Mouse (Mus musculus): ENCODE data around the gene Cald1. TPM values are rescaled to one million over a fixed set of nuclear protein-coding genes. Genes with fewer than 3 reads are reported as not detected.

Gene Cald1
- total RNA-seq (2021) = 10 to 100 TPM; 31.5 to 43.3 TPM
- long read RNA-seq, experiment 1, full-length matches to known transcripts = 7 of 15 reads
- long read RNA-seq, experiment 1, partial matches to known transcripts = 2 of 15 reads
- long read RNA-seq, experiment 1, other reads (novel, unspliced or antisense) = 6 of 15 reads
- long read RNA-seq, experiment 2, full-length matches to known transcripts = 11 of 19 reads
- long read RNA-seq, experiment 2, partial matches to known transcripts = 2 of 19 reads
- long read RNA-seq, experiment 2, other reads (novel, unspliced or antisense) = 6 of 19 reads

GRCm38 (mm10) chr6:34598121-34599065 is at the start of gene Cald1:
Gene Cald1 (plus strand): TSS chr6:34598500.
- no peak for DNase-seq (ENCODE audit: low spot score in 2 of 2)

- no peak for DNase-seq (ENCODE audit: low spot score in 2 of 2)
Observed at GRCm38 (mm10) chr6:34549017-34549416, 49.3 kb upstream of the Cald1 start.

- DNase-seq (ENCODE audit: low spot score in 2 of 2) = no peak
Observed at GRCm38 (mm10) chr6:34552489-34553157, 45.7 kb upstream of the Cald1 start.

- DNase-seq (ENCODE audit: low spot score in 2 of 2) = no peak
Observed at GRCm38 (mm10) chr6:34554291-34554997, 43.9 kb upstream of the Cald1 start.

GRCm38 (mm10) chr6:34559521-34559920 is 38.8 kb upstream of the Cald1 start:
- DNase-seq (ENCODE audit: low spot score in 2 of 2) = no peak

GRCm38 (mm10) chr6:34565176-34565880 is 33.0 kb upstream of the Cald1 start:
- no peak for DNase-seq (ENCODE audit: low spot score in 2 of 2)

GRCm38 (mm10) chr6:34567298-34567697 is 31.0 kb upstream of the Cald1 start:
- DNase-seq (ENCODE audit: low spot score in 2 of 2) = no peak

- no peak for DNase-seq (ENCODE audit: low spot score in 2 of 2)
Observed at GRCm38 (mm10) chr6:34579504-34580068, 18.7 kb upstream of the Cald1 start.

- no peak for DNase-seq (ENCODE audit: low spot score in 2 of 2)
Observed at GRCm38 (mm10) chr6:34583365-34583764, 14.9 kb upstream of the Cald1 start.

- DNase-seq (ENCODE audit: low spot score in 2 of 2) = peak in 1 of 2 experiments; percentile 22
Observed at GRCm38 (mm10) chr6:34588066-34588465, 10.2 kb upstream of the Cald1 start.

GRCm38 (mm10) chr6:34590716-34591115 is 7.6 kb upstream of the Cald1 start:
- no peak for DNase-seq (ENCODE audit: low spot score in 2 of 2)

- DNase-seq (ENCODE audit: low spot score in 2 of 2) = no peak
Observed at GRCm38 (mm10) chr6:34593353-34593752, 4.9 kb upstream of the Cald1 start.

GRCm38 (mm10) chr6:34597316-34597715 is 984 bp upstream of the Cald1 start:
- no peak for DNase-seq (ENCODE audit: low spot score in 2 of 2)

- no peak for DNase-seq (ENCODE audit: low spot score in 2 of 2)
Observed at GRCm38 (mm10) chr6:34599171-34599570, 871 bp downstream of the Cald1 start.

GRCm38 (mm10) chr6:34599631-34600111 is 1.4 kb downstream of the Cald1 start:
- no peak for DNase-seq (ENCODE audit: low spot score in 2 of 2)

GRCm38 (mm10) chr6:34600850-34601249 is 2.5 kb downstream of the Cald1 start:
- DNase-seq (ENCODE audit: low spot score in 2 of 2) = no peak

GRCm38 (mm10) chr6:34602091-34602490 is 3.8 kb downstream of the Cald1 start:
- DNase-seq (ENCODE audit: low spot score in 2 of 2) = no peak

- DNase-seq (ENCODE audit: low spot score in 2 of 2) = no peak
Observed at GRCm38 (mm10) chr6:34606407-34606806, 8.1 kb downstream of the Cald1 start.

- DNase-seq (ENCODE audit: low spot score in 2 of 2) = no peak
Observed at GRCm38 (mm10) chr6:34608603-34609002, 10.3 kb downstream of the Cald1 start.

Data from layer of hippocampus, postnatal 14 days (tissue).